Mouse (Mus musculus) forebrain, embryonic 15.5 days (tissue): ENCODE results near the gene Rps11. TPM values are rescaled to one million over a fixed set of nuclear protein-coding genes. Genes with fewer than 3 reads are reported as not detected.

ENCODE experiments used
- ATAC-seq: fragments of 200-750 bp; cut with Nextera tagmentation; replicated peaks from 2 replicates; pipeline ENCODE4 v1.8.0; 2017; ENCODE audit warnings: mild to moderate bottlenecking, moderate TSS enrichment, moderate library complexity
- H3K27ac ChIP-seq: fragments of 300-500 bp; sonication (generic); replicated peaks from 2 replicates; pipeline ENCODE4 v1.5.1; 2015; ENCODE audit warnings: mild to moderate bottlenecking, inconsistent platforms
- H3K27me3 ChIP-seq: fragments of 300-500 bp; sonication (generic); 2 replicates; pipeline ENCODE4 v1.6.1; 2015; ENCODE audit warnings: inconsistent platforms
- H3K36me3 ChIP-seq: fragments of 300-500 bp; sonication (generic); 2 replicates; pipeline ENCODE4 v1.6.1; 2015; ENCODE audit warnings: mild to moderate bottlenecking, inconsistent platforms
- H3K4me1 ChIP-seq: fragments of 300-500 bp; sonication (generic); 2 replicates; pipeline ENCODE4 v1.6.1; 2015; ENCODE audit warnings: inconsistent platforms
- H3K4me2 ChIP-seq: fragments of 300-500 bp; sonication (generic); replicated peaks from 2 replicates; pipeline ENCODE4 v1.6.1; 2015; ENCODE audit warnings: mild to moderate bottlenecking, inconsistent platforms
- H3K4me3 ChIP-seq: fragments of 300-500 bp; sonication (generic); 2 replicates; pipeline ENCODE4 v1.5.1; 2015; ENCODE audit warnings: mild to moderate bottlenecking, inconsistent platforms
- H3K9ac ChIP-seq: fragments of 300-500 bp; sonication (generic); replicated peaks from 2 replicates; pipeline ENCODE4 v1.6.1; 2015; ENCODE audit warnings: mild to moderate bottlenecking, inconsistent platforms
- H3K9me3 ChIP-seq: fragments of 300-500 bp; sonication (generic); 2 replicates; pipeline ENCODE4 v1.6.1; 2016; ENCODE audit warnings: inconsistent platforms
- WGBS: fragments of 180-500 bp; shearing (Covaris S2); methylation state at CpG from one replicate; pipeline ENCODE4 v1.1.7; 2015; ENCODE audit warnings: mixed read lengths; 5-methylcytosine and 5-hydroxymethylcytosine counted together
- polyA plus RNA-seq: library from polyadenylated mRNA; unstranded; fragments of >200 nt; fragmentation: Nextera tagmentation; extraction: Ambion mirVana; gene quantifications from 2 replicates; pipeline ENCODE4 v1.2.1, GENCODE M21; 2015

The Rps11 gene
- polyA plus RNA-seq, 1 experiment from 2014 or later, result 982 TPM

DNA sequence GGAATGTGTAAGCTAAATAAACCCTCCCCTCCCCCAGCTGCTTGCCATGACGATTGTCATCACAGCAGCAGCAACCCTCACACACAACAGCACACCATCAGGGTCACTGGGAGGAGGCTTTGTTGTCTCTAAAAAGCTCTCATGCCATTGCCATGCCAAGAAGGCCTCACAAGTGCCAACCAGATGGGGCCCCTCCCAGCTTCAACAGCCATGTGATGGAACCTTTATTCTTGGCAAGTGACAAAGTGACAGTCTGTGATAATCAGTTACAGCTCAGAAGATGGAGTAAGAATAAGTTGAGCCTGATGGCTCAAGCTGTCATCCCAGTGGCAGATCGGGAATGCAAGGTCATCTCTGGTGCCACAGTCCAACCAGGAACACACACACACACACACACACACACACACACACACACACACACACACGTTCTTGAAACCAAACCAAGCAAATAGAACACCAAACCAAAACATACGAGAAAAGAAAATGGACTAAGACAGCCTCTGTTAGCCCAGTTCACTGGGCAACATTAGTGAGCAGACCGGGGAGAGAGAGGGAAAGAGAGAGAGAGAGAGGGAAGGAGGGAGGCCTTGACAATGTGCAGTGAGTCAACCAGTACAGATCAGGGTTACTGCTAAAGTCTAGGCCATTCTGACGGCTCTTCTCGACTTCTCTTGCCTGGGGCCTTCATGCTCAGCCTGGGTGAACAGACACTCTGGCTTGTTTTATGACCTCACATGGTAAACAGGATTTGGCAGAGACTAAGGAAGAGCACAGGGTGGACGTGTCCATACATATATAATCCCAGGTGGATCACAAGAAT lies 15.9 kb upstream of the Rps11 start:
- Histone ChIP-seq H3K27me3 (no peaks in the 10 kb centered on the region; the same call in 1 of the 2 replicates), H3K36me3 (no peaks in the 10 kb centered on the region; the same call in 1 of the 2 replicates), H3K4me3 (no peak overlapping the region), H3K4me2 (no peak overlapping the region), H3K4me1 (peaks cover 10% of the 10 kb centered on the region), H3K9me3 (no peaks in the 10 kb centered on the region), H3K9ac (no peak overlapping the region), H3K27ac (no peak overlapping the region)
- ATAC-seq, result no peak
- WGBS, result 78% methylated on average over 8 of the region's 8 CpGs

DNA sequence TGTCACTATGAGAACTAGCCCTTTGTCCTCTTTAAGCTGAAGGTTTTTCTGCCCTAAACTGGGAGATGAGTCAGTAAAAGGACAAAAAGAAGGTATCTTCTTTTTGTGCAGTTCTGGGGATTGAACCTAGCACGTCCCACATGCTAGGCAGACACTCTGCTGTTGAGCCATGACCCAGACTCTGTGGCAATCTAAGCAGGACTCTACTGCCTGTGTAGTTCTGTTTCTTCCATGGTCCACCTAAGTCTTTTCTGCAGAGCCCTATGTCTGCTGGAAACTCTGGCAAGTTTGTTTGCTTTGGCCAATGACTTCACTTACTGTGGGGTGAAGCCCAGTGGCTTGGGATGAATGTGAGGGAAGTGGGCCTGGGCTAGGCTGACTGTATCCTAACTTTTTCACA lies 14.2 kb upstream of the Rps11 start:
- WGBS, result 79% methylated on average over 1 of the region's 1 CpGs
- ATAC-seq, result no peak
- no peaks in the 10 kb centered on the region for H3K36me3 ChIP-seq

DNA sequence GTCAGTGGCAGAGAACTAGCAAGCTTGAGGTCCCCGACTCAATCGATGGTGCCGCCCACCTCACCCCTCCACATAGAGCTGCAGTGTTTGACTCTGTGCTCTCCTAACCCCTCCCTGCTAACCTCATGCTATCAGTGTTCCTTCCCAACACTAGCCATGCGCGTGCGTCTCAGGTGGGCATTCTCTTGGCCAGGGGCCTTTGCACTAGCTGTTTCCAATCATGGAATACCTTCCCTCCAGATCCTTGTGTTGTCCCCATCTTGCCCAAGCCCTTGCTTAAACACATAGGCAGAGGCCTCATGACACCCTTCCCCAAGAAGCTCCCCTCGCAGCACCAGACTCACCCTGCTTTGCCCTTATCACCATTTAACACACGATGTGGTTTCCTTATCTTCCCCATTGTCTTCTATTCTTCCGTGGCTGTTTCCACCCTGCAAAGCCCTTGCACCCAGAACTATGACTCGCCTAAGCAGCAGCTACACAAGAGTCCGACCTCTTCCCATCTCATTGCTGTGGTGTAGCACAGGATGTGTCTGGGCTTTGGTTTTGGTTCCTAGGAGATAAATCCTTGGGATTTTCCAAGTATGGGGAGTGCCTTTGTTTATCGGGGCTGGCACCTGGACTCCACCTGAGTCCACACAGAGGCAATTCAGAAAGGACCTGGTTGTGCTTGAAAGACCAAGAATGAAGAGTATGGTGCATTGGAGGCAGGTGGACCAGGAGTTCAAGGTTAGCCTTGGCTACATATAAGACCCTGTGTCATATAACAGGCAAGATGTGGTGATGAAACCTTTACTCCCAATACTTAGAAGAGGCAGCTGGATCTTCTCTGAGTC lies 13.2 kb upstream of the Rps11 start:
- no peak overlapping the region for H3K27ac ChIP-seq
- H3K4me2 ChIP-seq, result no peak overlapping the region
- no peaks in the 10 kb centered on the region; the same call in 1 of the 2 replicates for H3K27me3 ChIP-seq
- H3K9ac ChIP-seq, result no peak overlapping the region
- peaks cover 10% of the 10 kb centered on the region for H3K4me1 ChIP-seq
- H3K36me3 ChIP-seq, result no peaks in the 10 kb centered on the region
- no peak overlapping the region for H3K4me3 ChIP-seq
- 85% methylated on average over 12 of the region's 12 CpGs for WGBS
- no peak for ATAC-seq
- H3K9me3 ChIP-seq, result no peaks in the 10 kb centered on the region

More for the DNA sequence above, 14.2 kb upstream of the Rps11 start:
- Histone ChIP-seq H3K4me3 (no peak overlapping the region), H3K4me2 (no peak overlapping the region), H3K9me3 (no peaks in the 10 kb centered on the region), H3K27ac (no peak overlapping the region), H3K4me1 (peaks cover 10% of the 10 kb centered on the region), H3K27me3 (no peaks in the 10 kb centered on the region; the same call in 1 of the 2 replicates), H3K9ac (no peak overlapping the region)

DNA sequence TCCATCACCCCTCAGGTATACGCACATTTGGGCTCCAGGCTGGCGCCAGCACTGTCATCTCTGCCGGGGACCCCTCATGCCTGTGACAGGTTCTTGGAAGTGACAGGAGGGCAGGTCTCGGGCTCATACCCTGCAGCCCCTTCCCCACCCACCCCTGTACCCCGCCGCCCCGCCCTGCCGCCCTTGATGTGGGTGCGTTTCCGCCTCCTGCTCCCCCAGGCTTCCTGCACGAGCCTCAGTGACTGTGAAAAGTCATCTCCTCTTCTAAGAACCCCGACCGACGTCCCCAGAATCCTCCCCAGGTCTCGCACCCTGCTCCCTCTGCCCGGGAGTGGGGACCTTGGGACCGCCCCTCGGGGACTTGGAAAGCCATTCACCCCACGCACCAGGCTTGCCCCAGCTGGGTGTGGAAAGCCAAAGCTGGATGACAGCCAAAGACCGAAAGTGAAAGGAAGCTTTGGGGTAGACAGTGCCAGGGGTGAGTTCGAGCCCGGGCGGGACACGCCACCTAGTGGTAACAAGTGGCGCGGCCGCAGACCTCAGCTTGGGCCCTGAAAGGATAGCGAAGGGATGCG lies 11.8 kb upstream of the Rps11 start, which contains the start of the genes Gm45713 and Flt3l:
Gene Gm45713 (minus strand): TSS at position 239 of the 575 bp plus-strand sequence.
Gene Flt3l (minus strand): TSS at position 440 of the 575 bp plus-strand sequence.
- Histone ChIP-seq H3K27ac (no peak within 1 kb of the TSS), H3K36me3 (no peaks in the 10 kb centered on the region), H3K27me3 (no peaks in the 10 kb centered on the region; the same call in 1 of the 2 replicates), H3K9ac (peak within 1 kb of the TSS; percentile 55), H3K9me3 (no peaks in the 10 kb centered on the region), H3K4me3 (peak within 1 kb of the TSS; percentile 46), H3K4me2 (peak within 1 kb of the TSS; percentile 79), H3K4me1 (peaks cover 10% of the 10 kb centered on the region)
- ATAC-seq, result peak; percentile 88
- WGBS, result 2% methylated on average over 29 of the region's 29 CpGs

DNA sequence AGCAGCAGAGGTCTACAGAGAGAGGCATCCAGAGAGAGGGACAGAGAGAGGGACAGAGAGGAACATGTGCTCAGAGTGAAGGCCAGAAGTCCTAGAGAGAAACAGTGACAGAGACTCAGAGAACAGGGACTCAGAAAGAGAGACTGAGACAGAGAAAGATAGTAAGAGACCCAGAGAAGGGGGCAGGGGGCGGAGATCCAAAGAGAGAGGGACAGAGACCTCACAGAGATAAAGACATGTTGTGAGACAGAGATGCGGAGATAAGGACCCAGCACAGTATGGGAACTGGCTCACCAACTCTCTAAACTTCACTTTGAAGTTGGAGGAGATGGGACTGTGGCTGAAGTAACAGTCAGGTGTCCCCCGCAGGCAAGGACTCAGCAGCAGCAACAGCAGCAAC lies 11.1 kb upstream of the Rps11 start:
- Histone ChIP-seq H3K4me3 (no peak overlapping the region), H3K27ac (no peak overlapping the region), H3K9ac (no peak overlapping the region), H3K4me1 (peaks cover 10% of the 10 kb centered on the region), H3K27me3 (no peaks in the 10 kb centered on the region; the same call in 1 of the 2 replicates), H3K4me2 (0 out of 2 replicates have a peak overlapping the region, but pooled peaks have one; percentile 79), H3K36me3 (no peaks in the 10 kb centered on the region), H3K9me3 (no peaks in the 10 kb centered on the region)
- 87% methylated on average over 3 of the region's 3 CpGs for WGBS
- no peak for ATAC-seq

DNA sequence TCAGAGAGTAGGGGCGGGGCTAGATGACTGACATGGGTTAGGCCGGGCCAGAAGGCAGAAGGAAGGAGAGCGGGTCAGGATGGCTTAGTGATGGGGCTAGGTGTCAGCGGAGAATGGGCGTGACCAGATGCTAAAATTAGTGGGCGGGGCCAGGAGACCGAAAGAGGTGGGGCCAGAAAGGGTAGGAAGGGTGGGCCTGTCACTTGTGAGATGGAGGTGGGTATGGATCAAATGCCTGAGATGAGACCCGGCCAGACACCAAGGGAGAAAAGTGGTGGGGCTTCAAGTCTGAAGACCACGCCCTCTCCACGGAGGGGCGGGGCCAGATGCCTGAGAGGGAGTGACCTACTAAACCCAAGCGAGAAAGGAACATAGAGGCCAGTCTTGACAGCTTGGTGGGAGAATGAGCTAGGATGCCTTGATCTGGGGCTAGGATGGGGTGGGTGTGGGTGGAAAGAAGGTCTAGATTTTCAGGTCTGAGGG lies 10.3 kb upstream of the Rps11 start:
- Histone ChIP-seq H3K9me3 (no peaks in the 10 kb centered on the region), H3K4me1 (peaks cover 15% of the 10 kb centered on the region), H3K4me3 (no peak overlapping the region), H3K27ac (no peak overlapping the region), H3K36me3 (no peaks in the 10 kb centered on the region), H3K27me3 (no peaks in the 10 kb centered on the region; the same call in 1 of the 2 replicates), H3K4me2 (no peak overlapping the region), H3K9ac (no peak overlapping the region)
- WGBS, result 10% methylated on average over 12 of the region's 12 CpGs
- no peak for ATAC-seq

DNA sequence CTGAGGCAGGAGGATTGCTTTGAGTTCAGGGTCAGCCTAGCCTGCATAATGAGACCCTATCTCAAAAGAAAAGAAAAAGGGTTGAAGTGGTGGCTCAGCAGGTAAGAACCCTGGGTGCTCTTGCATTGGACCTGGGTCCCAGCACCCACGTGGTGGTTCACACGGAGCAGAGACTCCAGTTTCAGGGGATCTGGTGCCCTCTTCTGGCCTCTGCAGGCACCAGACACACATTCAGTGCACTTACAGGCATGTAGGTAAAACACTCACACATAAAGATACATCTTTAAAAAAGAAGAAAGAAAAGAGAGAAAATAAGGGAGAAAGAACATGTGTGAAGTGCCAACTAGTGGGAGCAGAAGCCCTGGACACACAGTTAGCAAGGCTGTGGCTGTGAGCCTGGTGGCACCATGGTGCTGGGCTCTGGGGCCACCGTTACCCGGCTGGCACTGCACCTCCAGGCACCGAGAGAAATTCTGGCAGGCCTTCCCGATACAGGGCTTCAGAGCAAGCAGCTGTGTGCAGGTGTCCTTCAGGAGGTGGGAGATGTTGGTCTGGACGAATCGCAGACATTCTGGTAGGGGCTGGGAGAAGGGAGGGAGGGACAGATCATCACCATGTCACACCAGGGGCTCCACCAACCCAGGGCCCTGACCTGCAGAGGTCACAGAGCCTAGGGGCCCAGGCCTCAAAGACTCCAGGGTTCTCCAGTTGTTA lies 9.4 kb upstream of the Rps11 start:
- Histone ChIP-seq H3K4me1 (peaks cover 19% of the 10 kb centered on the region), H3K4me3 (no peak overlapping the region), H3K27ac (no peak overlapping the region), H3K9me3 (no peaks in the 10 kb centered on the region), H3K4me2 (no peak overlapping the region), H3K36me3 (no peaks in the 10 kb centered on the region), H3K27me3 (no peaks in the 10 kb centered on the region; the same call in 1 of the 2 replicates), H3K9ac (no peak overlapping the region)
- whole genome bisulfite sequencing, result 74% methylated on average over 8 of the region's 8 CpGs
- ATAC-seq, result no peak

DNA sequence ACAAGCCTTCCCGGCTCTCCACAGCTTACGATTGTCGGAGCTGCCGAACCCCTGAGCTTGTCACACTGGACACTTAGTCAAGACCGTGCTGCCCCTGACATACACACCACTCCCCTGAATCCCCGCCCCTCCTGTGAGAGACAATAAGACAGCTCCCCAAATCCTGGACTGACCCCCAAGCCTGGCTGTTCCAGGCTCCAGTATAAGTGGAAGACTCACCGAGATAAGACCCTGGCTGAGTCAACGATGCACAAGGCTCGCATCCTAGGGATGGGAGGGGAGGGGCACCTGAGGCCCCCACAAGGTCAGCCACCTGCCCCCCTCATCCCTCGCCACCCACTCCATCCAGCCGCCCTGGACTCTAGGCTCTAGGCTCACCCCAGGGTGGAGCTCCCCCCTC lies 7.6 kb upstream of the Rps11 start:
- peaks cover 5% of the 10 kb centered on the region for H3K36me3 ChIP-seq
- H3K27ac ChIP-seq, result no peak overlapping the region
- no peaks in the 10 kb centered on the region for H3K9me3 ChIP-seq
- H3K4me2 ChIP-seq, result no peak overlapping the region
- 80% methylated on average over 11 of the region's 11 CpGs for WGBS
- ATAC-seq, result no peak
- no peaks in the 10 kb centered on the region; the same call in 1 of the 2 replicates for H3K27me3 ChIP-seq
- H3K9ac ChIP-seq, result no peak overlapping the region
- no peak overlapping the region for H3K4me3 ChIP-seq
- H3K4me1 ChIP-seq, result peaks cover 29% of the 10 kb centered on the region

DNA sequence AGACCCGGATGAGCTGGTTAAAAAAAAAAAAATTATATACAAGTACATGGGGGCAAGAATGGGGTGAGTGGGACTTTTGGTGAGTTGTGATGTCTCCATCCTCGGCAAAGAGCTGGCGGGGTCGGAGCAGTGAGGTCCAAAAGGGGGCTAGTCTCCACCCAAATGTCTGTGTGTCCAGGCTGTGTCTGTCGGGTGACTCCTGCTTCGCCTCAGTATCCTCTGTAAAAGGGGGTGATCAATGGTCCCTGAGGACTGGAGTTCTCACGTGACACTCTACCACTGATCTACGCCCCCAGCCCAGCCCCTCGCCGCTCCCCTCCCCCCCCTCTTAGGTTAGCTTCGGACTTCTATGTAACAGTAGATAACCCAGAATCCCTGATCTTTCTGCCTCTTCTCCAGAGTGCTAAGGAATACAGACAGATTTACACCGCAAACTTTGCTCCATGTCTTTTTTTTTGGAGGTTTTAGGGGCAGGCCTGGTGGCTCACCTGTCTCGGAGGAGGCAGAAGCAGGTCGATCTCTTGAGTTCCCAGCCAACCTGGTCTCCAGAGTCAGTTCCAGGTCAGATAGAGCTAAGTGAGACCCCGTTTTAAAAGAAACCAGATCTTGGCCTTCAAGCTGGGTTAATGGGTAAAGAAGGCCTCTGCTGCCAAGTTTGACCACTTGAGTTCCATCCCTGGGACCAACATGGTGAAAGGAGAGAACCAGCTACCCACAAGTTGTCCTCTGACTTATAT lies 5.7 kb upstream of the Rps11 start:
- H3K9me3 ChIP-seq, result no peaks in the 10 kb centered on the region
- peak overlapping the region; percentile 96 for H3K27ac ChIP-seq
- H3K4me3 ChIP-seq, result peak overlapping the region; percentile 78
- H3K9ac ChIP-seq, result peak overlapping the region; percentile 71
- H3K4me2 ChIP-seq, result peak overlapping the region; percentile 62
- H3K27me3 ChIP-seq, result no peaks in the 10 kb centered on the region
- peaks cover 35% of the 10 kb centered on the region for H3K4me1 ChIP-seq
- WGBS, result 60% methylated on average over 15 of the region's 15 CpGs
- H3K36me3 ChIP-seq, result peaks cover 24% of the 10 kb centered on the region
- no peak for ATAC-seq

DNA sequence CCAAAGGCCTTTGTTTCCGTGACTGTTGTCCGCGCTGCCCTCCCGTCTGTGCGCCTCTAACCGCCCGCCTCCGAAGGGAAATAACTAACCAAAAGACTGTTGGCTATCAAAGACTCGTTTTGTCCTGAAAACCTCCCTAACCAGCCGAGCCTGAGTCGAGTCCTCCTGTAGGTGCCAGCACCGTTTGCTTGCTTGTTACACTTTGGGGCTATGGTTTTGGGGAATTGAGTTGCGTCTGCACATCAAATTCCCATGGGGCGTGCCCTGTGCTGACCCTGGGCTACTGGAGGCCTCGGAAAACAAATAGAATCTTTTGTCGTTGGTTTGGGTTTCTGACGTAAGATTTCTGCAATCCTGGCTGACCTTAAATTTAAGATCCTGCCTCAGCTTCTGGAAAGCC lies 5.1 kb upstream of the Rps11 start:
- peak overlapping the region; percentile 96 for H3K27ac ChIP-seq
- H3K27me3 ChIP-seq, result no peaks in the 10 kb centered on the region
- peak overlapping the region; percentile 71 for H3K9ac ChIP-seq
- H3K4me2 ChIP-seq, result peak overlapping the region; percentile 62
- ATAC-seq, result no peak
- peaks cover 24% of the 10 kb centered on the region for H3K36me3 ChIP-seq
- peak overlapping the region; percentile 78 for H3K4me3 ChIP-seq
- peaks cover 40% of the 10 kb centered on the region for H3K4me1 ChIP-seq
- WGBS, result under 1% methylated on average over 17 of the region's 17 CpGs
- no peaks in the 10 kb centered on the region for H3K9me3 ChIP-seq
